Mouse (Mus musculus): Measurements from ENCODE around the gene Fgfr4.

Fgfr4 gene

GRCm38 (mm10) chr13:55210193-55210970, 57.9 kb downstream of the Fgfr4 start:
- no peak for DNase-seq (ENCODE audit: low spot score)

GRCm38 (mm10) chr13:55210971-55211220, 58.5 kb downstream of the Fgfr4 start:
- DNase-seq (ENCODE audit: low spot score) = peak; percentile 75

GRCm38 (mm10) chr13:55211221-55212010, 59.0 kb downstream of the Fgfr4 start:
- peak; percentile 80 for DNase-seq (ENCODE audit: low spot score)

GRCm38 (mm10) chr13:55212011-55212360, 59.5 kb downstream of the Fgfr4 start:
- peak; percentile 39 for DNase-seq (ENCODE audit: low spot score)

GRCm38 (mm10) chr13:55212361-55213137, 60.1 kb downstream of the Fgfr4 start:
- peak; percentile 61 for DNase-seq (ENCODE audit: low spot score)

DNA sequence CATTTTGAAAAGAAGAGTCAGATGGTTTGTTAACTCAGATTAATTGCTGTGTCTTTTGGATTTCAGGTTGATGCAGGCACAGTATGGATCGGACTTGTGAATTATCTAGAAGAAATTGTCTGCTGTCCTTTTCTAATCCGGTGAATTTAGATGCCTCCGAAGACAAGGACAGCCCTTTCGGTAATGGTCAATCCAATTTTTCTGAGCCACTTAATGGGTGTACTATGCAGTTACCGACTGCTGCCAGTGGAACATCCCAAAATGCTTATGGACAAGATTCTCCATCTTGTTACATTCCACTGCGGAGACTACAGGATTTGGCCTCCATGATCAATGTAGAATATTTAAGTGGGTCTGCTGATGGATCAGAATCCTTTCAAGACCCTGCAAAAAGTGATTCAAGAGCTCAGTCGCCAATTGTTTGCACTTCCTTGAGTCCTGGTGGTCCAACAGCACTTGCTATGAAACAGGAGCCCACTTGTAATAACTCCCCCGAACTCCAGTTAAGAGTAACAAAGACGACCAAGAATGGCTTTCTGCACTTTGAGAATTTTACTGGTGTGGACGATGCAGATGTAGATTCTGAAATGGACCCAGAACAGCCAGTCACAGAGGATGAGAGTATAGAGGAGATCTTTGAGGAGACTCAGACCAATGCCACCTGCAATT, 60.8 kb downstream of the Fgfr4 start:
- no peak for DNase-seq (ENCODE audit: low spot score)
